Mouse (Mus musculus): ENCODE measurements around the gene 1700010I14Rik. TPM values are rescaled to one million over a fixed set of nuclear protein-coding genes. Genes with fewer than 3 reads are reported as not detected.

The 1700010I14Rik gene
- polyA plus RNA-seq, 1 experiment = not detected

GRCm38 (mm10) chr17:9030181-9030580, 42.0 kb downstream of the 1700010I14Rik start:
- H3K27me3 ChIP-seq (ENCODE audit: control insufficient read depth, insufficient read depth, insufficient read length) = no peaks in the 10 kb centered on the region
- no peak overlapping the region for H3K4me3 ChIP-seq
- no peak overlapping the region for H3K4me2 ChIP-seq (ENCODE audit: low read depth)
- no peak overlapping the region for H3ac ChIP-seq (ENCODE audit: control insufficient read depth, insufficient read length)
- no peaks in the 10 kb centered on the region for H3K79me2 ChIP-seq (ENCODE audit: control insufficient read depth, insufficient read depth)
- no peaks in the 10 kb centered on the region for H3K36me3 ChIP-seq (ENCODE audit: control insufficient read depth, insufficient read depth)
- TF ChIP-seq MYOD1 (IDR thresholded peaks at IDR 0.05; ENCODE audit: control insufficient read depth in 1 of 3, insufficient read length in 2 of 3, low read depth in 2 of 3) (no peak), MYOG (IDR thresholded peaks at IDR 0.05; ENCODE audit: control insufficient read depth in 1 of 3, insufficient read depth in 1 of 3, insufficient read length in 2 of 3, low read depth in 2 of 3) (no peak), USF1 (IDR thresholded peaks at IDR 0.05; ENCODE audit: low read depth) (no peak), MAX (IDR thresholded peaks at IDR 0.05; ENCODE audit: low read depth) (no peak), POLR2AphosphoS2 (IDR thresholded peaks at IDR 0.05; ENCODE audit: insufficient read length, low read depth) (no peak), SRF (IDR thresholded peaks at IDR 0.05; ENCODE audit: control insufficient read depth, insufficient read length, low read depth) (no peak), CEBPB (IDR thresholded peaks at IDR 0.05; ENCODE audit: insufficient read depth, poor library complexity, severe bottlenecking) (no peak), TCF3 (IDR thresholded peaks at IDR 0.05; ENCODE audit: insufficient read length, low read depth) (no peak)

- TF ChIP-seq MYOG (IDR thresholded peaks at IDR 0.05; ENCODE audit: control insufficient read depth in 1 of 3, insufficient read depth in 1 of 3, insufficient read length in 2 of 3, low read depth in 2 of 3) (no peak), MAX (IDR thresholded peaks at IDR 0.05; ENCODE audit: low read depth) (no peak), POLR2AphosphoS2 (IDR thresholded peaks at IDR 0.05; ENCODE audit: insufficient read length, low read depth) (no peak), TCF3 (IDR thresholded peaks at IDR 0.05; ENCODE audit: insufficient read length, low read depth) (no peak), REST (IDR thresholded peaks at IDR 0.05; ENCODE audit: insufficient read depth, insufficient read length) (no peak), TCF12 (IDR thresholded peaks at IDR 0.05; ENCODE audit: insufficient read depth, poor library complexity, severe bottlenecking) (no peak), SRF (IDR thresholded peaks at IDR 0.05; ENCODE audit: control insufficient read depth, insufficient read length, low read depth) (no peak), CEBPB (IDR thresholded peaks at IDR 0.05; ENCODE audit: insufficient read depth, poor library complexity, severe bottlenecking) (no peak), POLR2A (IDR thresholded peaks at IDR 0.05; ENCODE audit: insufficient read length, low read depth) (no peak), MYOD1 (IDR thresholded peaks at IDR 0.05; ENCODE audit: control insufficient read depth in 1 of 3, insufficient read length in 2 of 3, low read depth in 2 of 3) (no peak), USF1 (IDR thresholded peaks at IDR 0.05; ENCODE audit: low read depth) (no peak), E2F4 (IDR thresholded peaks at IDR 0.05; ENCODE audit: insufficient read depth) (no peak)
- Histone ChIP-seq H3K27me3 (ENCODE audit: control insufficient read depth, insufficient read depth, insufficient read length) (no peaks in the 10 kb centered on the region), H3ac (ENCODE audit: control insufficient read depth, insufficient read length) (no peak overlapping the region), H3K4me2 (ENCODE audit: low read depth) (peak overlapping the region; percentile 48), H3K4me3 (no peak overlapping the region), H3K36me3 (ENCODE audit: control insufficient read depth, insufficient read depth) (no peaks in the 10 kb centered on the region), H3K79me2 (ENCODE audit: control insufficient read depth, insufficient read depth) (no peaks in the 10 kb centered on the region)
Measured at GRCm38 (mm10) chr17:9031241-9032141, 43.4 kb downstream of the 1700010I14Rik start.

GRCm38 (mm10) chr17:9032362-9033044, 44.4 kb downstream of the 1700010I14Rik start:
- Histone ChIP-seq H3K36me3 (ENCODE audit: control insufficient read depth, insufficient read depth) (no peaks in the 10 kb centered on the region), H3K4me3 (no peak overlapping the region)
- no peak for TF ChIP-seq SRF (IDR thresholded peaks at IDR 0.05; ENCODE audit: control insufficient read depth, insufficient read length, low read depth)
- no peak for TF ChIP-seq TCF12 (IDR thresholded peaks at IDR 0.05; ENCODE audit: insufficient read depth, poor library complexity, severe bottlenecking)
- no peak for TF ChIP-seq MYOG (IDR thresholded peaks at IDR 0.05; ENCODE audit: control insufficient read depth in 1 of 3, insufficient read depth in 1 of 3, insufficient read length in 2 of 3, low read depth in 2 of 3)
- TF ChIP-seq REST (IDR thresholded peaks at IDR 0.05; ENCODE audit: insufficient read depth, insufficient read length) = no peak

GRCm38 (mm10) chr17:9033511-9033910, 45.4 kb downstream of the 1700010I14Rik start:
- no peak overlapping the region for H3ac ChIP-seq (ENCODE audit: control insufficient read depth, insufficient read length)
- H3K4me2 ChIP-seq (ENCODE audit: low read depth) = no peak overlapping the region
- H3K79me2 ChIP-seq (ENCODE audit: control insufficient read depth, insufficient read depth) = no peaks in the 10 kb centered on the region
- H3K27me3 ChIP-seq (ENCODE audit: control insufficient read depth, insufficient read depth, insufficient read length) = no peaks in the 10 kb centered on the region
- TF ChIP-seq MYOD1 (IDR thresholded peaks at IDR 0.05; ENCODE audit: control insufficient read depth in 1 of 3, insufficient read length in 2 of 3, low read depth in 2 of 3) (no peak), REST (IDR thresholded peaks at IDR 0.05; ENCODE audit: insufficient read depth, insufficient read length) (no peak), TCF12 (IDR thresholded peaks at IDR 0.05; ENCODE audit: insufficient read depth, poor library complexity, severe bottlenecking) (no peak), USF1 (IDR thresholded peaks at IDR 0.05; ENCODE audit: low read depth) (no peak), CEBPB (IDR thresholded peaks at IDR 0.05; ENCODE audit: insufficient read depth, poor library complexity, severe bottlenecking) (no peak), MYOG (IDR thresholded peaks at IDR 0.05; ENCODE audit: control insufficient read depth in 1 of 3, insufficient read depth in 1 of 3, insufficient read length in 2 of 3, low read depth in 2 of 3) (no peak), POLR2A (IDR thresholded peaks at IDR 0.05; ENCODE audit: insufficient read length, low read depth) (no peak), POLR2AphosphoS2 (IDR thresholded peaks at IDR 0.05; ENCODE audit: insufficient read length, low read depth) (no peak), SRF (IDR thresholded peaks at IDR 0.05; ENCODE audit: control insufficient read depth, insufficient read length, low read depth) (no peak), MAX (IDR thresholded peaks at IDR 0.05; ENCODE audit: low read depth) (no peak), TCF3 (IDR thresholded peaks at IDR 0.05; ENCODE audit: insufficient read length, low read depth) (no peak)
- no peaks in the 10 kb centered on the region for H3K36me3 ChIP-seq (ENCODE audit: control insufficient read depth, insufficient read depth)
- H3K4me3 ChIP-seq = no peak overlapping the region

More at GRCm38 (mm10) chr17:9032362-9033044, 44.4 kb downstream of the 1700010I14Rik start:
- H3K4me2 ChIP-seq (ENCODE audit: low read depth) = peak overlapping the region; percentile 48
- H3ac ChIP-seq (ENCODE audit: control insufficient read depth, insufficient read length) = no peak overlapping the region
- no peaks in the 10 kb centered on the region for H3K27me3 ChIP-seq (ENCODE audit: control insufficient read depth, insufficient read depth, insufficient read length)
- H3K79me2 ChIP-seq (ENCODE audit: control insufficient read depth, insufficient read depth) = no peaks in the 10 kb centered on the region

Measured in myocyte (in vitro differentiated cells).